Mouse (Mus musculus) hindbrain, postnatal 0 days (tissue): ENCODE results near the gene Tmem258. TPM values are rescaled to one million over a fixed set of nuclear protein-coding genes. Genes with fewer than 3 reads are reported as not detected.
A peak's percentile ranks its signal among the peaks of the same experiment; 100 is the strongest.

ENCODE experiments used
- ATAC-seq: fragments of 200-750 bp; cut with Nextera tagmentation; 2 replicates; pipeline ENCODE4 v1.8.0; 2017; ENCODE audit warnings: mild to moderate bottlenecking, moderate TSS enrichment, moderate library complexity
- DNase-seq: peaks from one replicate; pipeline ENCODE4 v3.0.0-alpha.2; 2015; ENCODE audit warnings: low spot score
- H3K27ac ChIP-seq: fragments of 300-500 bp; sonication (generic); 2 replicates; pipeline ENCODE4 v1.5.1; 2014; ENCODE audit warnings: mild to moderate bottlenecking
- H3K27me3 ChIP-seq: fragments of 300-500 bp; sonication (generic); 2 replicates; pipeline ENCODE4 v1.6.1; 2014; ENCODE audit warnings: low read length, mixed read lengths; ENCODE audit not compliant: insufficient read depth
- H3K36me3 ChIP-seq: fragments of 300-500 bp; sonication (generic); 2 replicates; pipeline ENCODE4 v1.6.1; 2014; ENCODE audit warnings: low read length, mixed read lengths; ENCODE audit not compliant: insufficient read depth
- H3K4me1 ChIP-seq: fragments of 300-500 bp; sonication (generic); 2 replicates; pipeline ENCODE4 v1.6.1; 2014; ENCODE audit warnings: antibody characterized with exemption, low read length, mixed read lengths; ENCODE audit not compliant: insufficient read depth
- H3K4me2 ChIP-seq: fragments of 300-500 bp; sonication (generic); 2 replicates; pipeline ENCODE4 v1.6.1; 2014; ENCODE audit warnings: low read depth, mild to moderate bottlenecking, low read length, moderate library complexity, mixed read lengths
- H3K4me3 ChIP-seq: fragments of 300-500 bp; sonication (generic); 2 replicates; pipeline ENCODE4 v1.5.1; 2014; ENCODE audit warnings: low read length
- H3K9ac ChIP-seq: fragments of 300-500 bp; sonication (generic); replicated peaks from 2 replicates; pipeline ENCODE4 v1.6.1; 2014; ENCODE audit warnings: mild to moderate bottlenecking, low read length, moderate library complexity, mixed read lengths
- H3K9me3 ChIP-seq: fragments of 300-500 bp; sonication (generic); 2 replicates; pipeline ENCODE4 v1.6.1; 2016; ENCODE audit warnings: low read length, mixed read lengths
- CTCF ChIP-seq: IDR thresholded peaks from 2 replicates; pipeline ENCODE4 v1.5.1; 2016; ENCODE audit warnings: antibody characterized with exemption, control low read depth, low read depth
- WGBS: fragments of 180-500 bp; shearing (Covaris S2); extraction: QIAGEN DNeasy Blood & Tissue Kit; methylation state at CpG from one replicate; pipeline ENCODE4 v1.1.7; 2014; 5-methylcytosine and 5-hydroxymethylcytosine counted together
- polyA plus RNA-seq: library from polyadenylated mRNA; unstranded; fragments of >200 nt; fragmentation: Nextera tagmentation; extraction: Ambion mirVana; gene quantifications from 2 replicates; pipeline ENCODE4 v1.2.1, GENCODE M21; 2015
- total RNA-seq: library from RNA; depleted of rRNA; stranded (reverse); fragments of >200 nt; gene quantifications from 2 replicates; pipeline ENCODE4 v1.2.3, GENCODE M21; 2014

Gene Tmem258
- total and polyA plus RNA-seq, 2 experiments from 2014 or later = 98.1 to 312 TPM

DNA sequence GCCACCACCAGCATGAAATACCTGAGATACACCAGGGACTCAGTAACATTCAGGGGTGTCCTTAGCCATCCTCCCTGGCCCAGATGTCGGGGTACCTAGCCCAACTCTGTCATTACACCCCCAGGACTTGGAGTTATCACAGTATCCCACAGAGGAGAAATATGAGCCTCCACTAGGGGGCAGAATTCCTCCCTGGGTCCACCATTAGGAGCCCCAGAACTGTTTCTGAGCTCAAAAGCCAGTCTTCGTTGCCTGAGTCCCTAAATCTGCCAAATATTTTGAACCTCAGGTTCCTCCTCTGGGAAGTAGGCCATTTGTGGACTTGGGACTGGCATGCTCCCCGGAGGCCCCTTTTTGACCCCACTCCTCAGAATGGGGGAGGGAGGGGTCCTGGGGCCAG lies 15.3 kb downstream of the Tmem258 start:
- Histone ChIP-seq H3K27ac (no peak overlapping the region), H3K4me1 (no peaks in the 10 kb centered on the region), H3K4me3 (no peak overlapping the region), H3K9ac (no peak overlapping the region), H3K27me3 (no peaks in the 10 kb centered on the region), H3K36me3 (no peaks in the 10 kb centered on the region), H3K9me3 (no peaks in the 10 kb centered on the region), H3K4me2 (no peak overlapping the region)
- peak; percentile 69 for DNase-seq
- ATAC-seq = no peak
- TF ChIP-seq CTCF = peak; percentile 77
- 48% methylated on average over 3 of the region's 3 CpGs for WGBS

GRCm38 (mm10) chr19:10219593-10219992 lies 15.8 kb downstream of the Tmem258 start:
- 79% methylated on average over 6 of the region's 6 CpGs for WGBS
- ATAC-seq = no peak

DNA sequence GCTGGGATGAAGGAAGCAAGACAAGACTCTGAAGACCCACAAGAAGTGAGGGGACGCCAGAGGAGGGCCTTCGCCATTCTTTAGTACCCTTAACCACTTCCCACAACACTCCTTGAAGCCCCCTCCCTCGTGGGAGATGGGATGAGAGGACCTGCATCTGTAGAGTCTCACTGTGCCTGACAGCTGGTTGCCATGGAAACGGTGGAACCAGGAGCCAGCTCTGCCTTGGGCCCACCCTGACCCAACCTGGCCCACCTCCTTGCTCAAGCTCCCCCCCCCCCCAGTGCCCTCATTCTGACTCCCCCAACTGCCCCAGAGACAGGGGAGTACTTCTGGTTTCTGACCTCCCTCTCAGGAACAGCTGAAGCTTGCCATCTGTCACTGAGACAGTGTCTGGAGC lies 17.8 kb downstream of the Tmem258 start:
- no peak overlapping the region for H3K4me2 ChIP-seq
- 0 out of 2 replicates have a peak, but pooled peaks have one; percentile 18 for ATAC-seq
- TF ChIP-seq CTCF = no peak
- WGBS = 69% methylated on average over 4 of the region's 4 CpGs
- no peak overlapping the region for H3K27ac ChIP-seq
- no peaks in the 10 kb centered on the region for H3K9me3 ChIP-seq
- no peaks in the 10 kb centered on the region for H3K36me3 ChIP-seq
- peak; percentile 28 for DNase-seq
- H3K9ac ChIP-seq = no peak overlapping the region
- no peak overlapping the region for H3K4me3 ChIP-seq
- H3K27me3 ChIP-seq = no peaks in the 10 kb centered on the region
- H3K4me1 ChIP-seq = no peaks in the 10 kb centered on the region

More at GRCm38 (mm10) chr19:10219593-10219992, 15.8 kb downstream of the Tmem258 start:
- Histone ChIP-seq H3K9me3 (no peaks in the 10 kb centered on the region), H3K36me3 (no peaks in the 10 kb centered on the region), H3K27ac (no peak overlapping the region), H3K4me1 (no peaks in the 10 kb centered on the region), H3K27me3 (no peaks in the 10 kb centered on the region), H3K4me2 (no peak overlapping the region), H3K4me3 (no peak overlapping the region), H3K9ac (no peak overlapping the region)
- DNase-seq = no peak
- no peak for TF ChIP-seq CTCF

- no peak for TF ChIP-seq CTCF
Measured at GRCm38 (mm10) chr19:10222656-10223055, 18.8 kb downstream of the Tmem258 start.

GRCm38 (mm10) chr19:10223561-10223960 lies 19.7 kb downstream of the Tmem258 start:
- Histone ChIP-seq H3K4me3 (no peak overlapping the region), H3K9me3 (no peaks in the 10 kb centered on the region), H3K4me1 (no peaks in the 10 kb centered on the region), H3K4me2 (no peak overlapping the region), H3K27ac (no peak overlapping the region), H3K9ac (no peak overlapping the region), H3K36me3 (no peaks in the 10 kb centered on the region), H3K27me3 (no peaks in the 10 kb centered on the region)
- ATAC-seq = no peak
- DNase-seq = no peak
- WGBS = 66% methylated on average over 4 of the region's 4 CpGs
- no peak for TF ChIP-seq CTCF

More at GRCm38 (mm10) chr19:10222656-10223055, 18.8 kb downstream of the Tmem258 start:
- ATAC-seq (no peak), DNase-seq (no peak)
- H3K27me3 ChIP-seq = no peaks in the 10 kb centered on the region
- H3K4me3 ChIP-seq = no peak overlapping the region
- H3K4me1 ChIP-seq = no peaks in the 10 kb centered on the region
- 51% methylated on average over 8 of the region's 8 CpGs for WGBS
- H3K4me2 ChIP-seq = no peak overlapping the region
- H3K27ac ChIP-seq = no peak overlapping the region
- H3K36me3 ChIP-seq = no peaks in the 10 kb centered on the region
- no peaks in the 10 kb centered on the region for H3K9me3 ChIP-seq
- H3K9ac ChIP-seq = no peak overlapping the region

GRCm38 (mm10) chr19:10224637-10225453 lies 21.0 kb downstream of the Tmem258 start:
- Histone ChIP-seq H3K36me3 (no peaks in the 10 kb centered on the region), H3K9me3 (no peaks in the 10 kb centered on the region), H3K27ac (no peak overlapping the region), H3K4me1 (no peaks in the 10 kb centered on the region), H3K9ac (no peak overlapping the region), H3K4me3 (no peak overlapping the region), H3K4me2 (no peak overlapping the region), H3K27me3 (no peaks in the 10 kb centered on the region)
- ATAC-seq (no peak), DNase-seq (no peak)
- TF ChIP-seq CTCF = 0 out of 2 replicates have a peak, but pooled peaks have one; percentile 1
- WGBS = 36% methylated on average over 26 of the region's 26 CpGs

DNA sequence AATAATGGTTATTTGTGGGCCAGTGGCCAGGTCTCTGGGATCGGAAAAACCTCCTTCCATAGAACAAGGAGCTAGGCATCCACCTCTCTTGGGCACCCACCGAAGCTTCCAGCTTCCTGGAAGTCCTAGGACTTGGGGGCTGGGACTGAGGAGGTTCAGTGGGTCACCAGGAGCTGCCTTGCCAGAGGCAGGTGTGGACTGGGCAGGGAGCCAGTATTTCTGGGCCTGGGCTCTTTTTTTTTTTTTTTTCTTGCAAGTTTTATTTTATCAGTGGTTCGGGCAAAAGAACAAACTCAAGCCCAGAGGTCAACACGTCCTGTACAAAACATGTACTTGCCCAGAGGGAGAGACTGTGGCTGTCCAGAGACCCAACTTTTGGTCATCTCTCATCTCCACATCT lies 22.0 kb downstream of the Tmem258 start:
- no peak for TF ChIP-seq CTCF
- Histone ChIP-seq H3K4me3 (no peak overlapping the region), H3K4me1 (no peaks in the 10 kb centered on the region), H3K9me3 (no peaks in the 10 kb centered on the region), H3K27ac (no peak overlapping the region), H3K9ac (no peak overlapping the region), H3K4me2 (no peak overlapping the region), H3K27me3 (no peaks in the 10 kb centered on the region), H3K36me3 (no peaks in the 10 kb centered on the region)
- DNase-seq = no peak
- ATAC-seq = no peak
- WGBS = 80% methylated on average over 4 of the region's 4 CpGs
